Mouse (Mus musculus) ES-Bruce4 (cell line): ENCODE measurements around the gene Tktl1. TPM values are rescaled to one million over a fixed set of nuclear protein-coding genes. Genes with fewer than 3 reads are reported as not detected.
A peak's percentile ranks its signal among the peaks of the same experiment; 100 is the strongest.

Experiments
- H3K27ac ChIP-seq: 2 replicates; pipeline ENCODE4 v1.5.1; 2012; ENCODE audit warnings: low read length, inconsistent platforms; ENCODE audit not compliant: insufficient read depth
- H3K27me3 ChIP-seq: 2 replicates; pipeline ENCODE4 v1.6.1; 2012; ENCODE audit warnings: mild to moderate bottlenecking, low read length, inconsistent platforms; ENCODE audit not compliant: control insufficient read depth, poor library complexity, insufficient read depth, severe bottlenecking
- H3K36me3 ChIP-seq: 2 replicates; pipeline ENCODE4 v1.6.1; 2012; ENCODE audit warnings: inconsistent platforms, mild to moderate bottlenecking, low read length, moderate library complexity; ENCODE audit not compliant: control insufficient read depth, poor library complexity, insufficient read depth, severe bottlenecking
- H3K4me1 ChIP-seq: one replicate; pipeline ENCODE4 v1.8.1; 2011; ENCODE audit warnings: low read length; ENCODE audit not compliant: control insufficient read depth, insufficient read depth
- H3K4me3 ChIP-seq: 2 replicates; pipeline ENCODE4 v1.5.1; 2011; ENCODE audit warnings: low read depth, mild to moderate bottlenecking, low read length
- H3K9ac ChIP-seq: 2 replicates; pipeline ENCODE4 v1.6.1; 2012; ENCODE audit warnings: low read depth, mild to moderate bottlenecking, inconsistent platforms; ENCODE audit not compliant: poor library complexity, severe bottlenecking
- H3K9me3 ChIP-seq: replicated peaks from 2 replicates; pipeline ENCODE4 v1.6.1; 2012; ENCODE audit warnings: mild to moderate bottlenecking, low read length, inconsistent platforms; ENCODE audit not compliant: control insufficient read depth, poor library complexity, insufficient read depth, severe bottlenecking
- CTCF ChIP-seq: IDR thresholded peaks from one replicate; pipeline ENCODE4 v1.8.1; 2011; ENCODE audit warnings: low read depth, low read length
- EP300 ChIP-seq: IDR thresholded peaks from 2 replicates; pipeline ENCODE4 v1.6.1; 2011; ENCODE audit warnings: low read depth, low read length; ENCODE audit not compliant: insufficient read depth
- POLR2A ChIP-seq: IDR thresholded peaks from one replicate; pipeline ENCODE4 v1.8.1; 2011; ENCODE audit warnings: low read length; ENCODE audit not compliant: insufficient read depth
- polyA plus RNA-seq: library from polyadenylated mRNA; stranded (reverse); fragments of >200 nt; gene quantifications from 2 replicates; pipeline ENCODE4 v1.2.4, GENCODE M21; 2011; ENCODE audit warnings: low read depth; ENCODE audit not compliant: missing spikeins, insufficient read depth, insufficient read length

Tktl1 gene
- polyA plus RNA-seq, 1 experiment, result not detected

GRCm38 (mm10) chrX:74245107-74245506 lies 68.0 kb downstream of the Tktl1 start:
- no peaks in the 10 kb centered on the region for H3K4me1 ChIP-seq
- H3K9me3 ChIP-seq, result no peaks in the 10 kb centered on the region
- H3K4me3 ChIP-seq, result peak overlapping the region; percentile 98; the same call in 1 of the 2 replicates
- peak overlapping the region; percentile 71 for H3K9ac ChIP-seq
- H3K27me3 ChIP-seq, result no peaks in the 10 kb centered on the region
- H3K27ac ChIP-seq, result peak overlapping the region; percentile 64
- TF ChIP-seq POLR2A (no peak), CTCF (no peak)
- peaks cover 25% of the 10 kb centered on the region for H3K36me3 ChIP-seq

GRCm38 (mm10) chrX:74245687-74246086 lies 68.6 kb downstream of the Tktl1 start:
- no peaks in the 10 kb centered on the region for H3K9me3 ChIP-seq
- H3K9ac ChIP-seq, result peak overlapping the region; percentile 71
- peak overlapping the region; percentile 85 for H3K27ac ChIP-seq
- no peaks in the 10 kb centered on the region for H3K27me3 ChIP-seq
- peaks cover 25% of the 10 kb centered on the region for H3K36me3 ChIP-seq
- no peaks in the 10 kb centered on the region for H3K4me1 ChIP-seq
- peak overlapping the region; percentile 98 for H3K4me3 ChIP-seq
- TF ChIP-seq EP300 (no peak), CTCF (no peak), POLR2A (no peak)

- no peaks in the 10 kb centered on the region for H3K9me3 ChIP-seq
- H3K9ac ChIP-seq, result peak overlapping the region; percentile 71
- H3K27ac ChIP-seq, result peak overlapping the region; percentile 85
- H3K4me3 ChIP-seq, result peak overlapping the region; percentile 98
- TF ChIP-seq POLR2A, result no peak
- TF ChIP-seq CTCF, result no peak
- no peak for TF ChIP-seq EP300
- peaks cover 20% of the 10 kb centered on the region for H3K36me3 ChIP-seq
- no peaks in the 10 kb centered on the region for H3K4me1 ChIP-seq
- H3K27me3 ChIP-seq, result no peaks in the 10 kb centered on the region
Observed at GRCm38 (mm10) chrX:74246213-74246681, 69.2 kb downstream of the Tktl1 start.

- Histone ChIP-seq H3K36me3 (peaks cover 17% of the 10 kb centered on the region), H3K27ac (no peak overlapping the region), H3K4me1 (no peaks in the 10 kb centered on the region), H3K9me3 (no peaks in the 10 kb centered on the region), H3K27me3 (no peaks in the 10 kb centered on the region), H3K4me3 (peak overlapping the region; percentile 84), H3K9ac (0 out of 2 replicates have a peak overlapping the region, but pooled peaks have one; percentile 37)
- TF ChIP-seq POLR2A (no peak), EP300 (no peak), CTCF (no peak)
Observed at GRCm38 (mm10) chrX:74246693-74247092, 69.6 kb downstream of the Tktl1 start.

- H3K4me1 ChIP-seq, result no peaks in the 10 kb centered on the region
Observed at GRCm38 (mm10) chrX:74248651-74249050, 71.6 kb downstream of the Tktl1 start.

GRCm38 (mm10) chrX:74249615-74250014 lies 72.6 kb downstream of the Tktl1 start, which contains the start of gene Flna:
Gene Flna (minus strand): TSS chrX:74249820.
- H3K9me3 ChIP-seq, result no peaks in the 10 kb centered on the region
- TF ChIP-seq CTCF (no peak), POLR2A (no peak), EP300 (no peak)
- H3K4me1 ChIP-seq, result no peaks in the 10 kb centered on the region
- H3K36me3 ChIP-seq, result no peaks in the 10 kb centered on the region
- H3K27me3 ChIP-seq, result no peaks in the 10 kb centered on the region
- no peak within 1 kb of the TSS for H3K27ac ChIP-seq
- peak within 1 kb of the TSS; percentile 52 for H3K4me3 ChIP-seq
- H3K9ac ChIP-seq, result peak within 1 kb of the TSS; percentile 64

More at GRCm38 (mm10) chrX:74248651-74249050, 71.6 kb downstream of the Tktl1 start:
- no peak overlapping the region for H3K27ac ChIP-seq
- peak overlapping the region; percentile 64; the same call in 1 of the 2 replicates for H3K9ac ChIP-seq
- TF ChIP-seq EP300 (no peak), POLR2A (no peak), CTCF (no peak)
- H3K4me3 ChIP-seq, result no peak overlapping the region
- no peaks in the 10 kb centered on the region for H3K9me3 ChIP-seq
- no peaks in the 10 kb centered on the region for H3K36me3 ChIP-seq
- H3K27me3 ChIP-seq, result no peaks in the 10 kb centered on the region
